Mouse (Mus musculus) layer of hippocampus, postnatal 36 days (tissue): ENCODE results near the gene Sox6. TPM values are rescaled to one million over a fixed set of nuclear protein-coding genes. Genes with fewer than 3 reads are reported as not detected.

ENCODE experiments used
- DNase-seq, 2 experiments: peaks; one replicate each; pipeline ENCODE4 v3.0.0; 2022
- total RNA-seq, 2 experiments: library from RNA; stranded (reverse); gene quantifications; 2 replicates each; pipeline ENCODE4 v1.2.3; 2021

Sox6 gene
- total RNA-seq, 2 experiments from 2014 or later, result 24.3 to 34.7 TPM

DNA sequence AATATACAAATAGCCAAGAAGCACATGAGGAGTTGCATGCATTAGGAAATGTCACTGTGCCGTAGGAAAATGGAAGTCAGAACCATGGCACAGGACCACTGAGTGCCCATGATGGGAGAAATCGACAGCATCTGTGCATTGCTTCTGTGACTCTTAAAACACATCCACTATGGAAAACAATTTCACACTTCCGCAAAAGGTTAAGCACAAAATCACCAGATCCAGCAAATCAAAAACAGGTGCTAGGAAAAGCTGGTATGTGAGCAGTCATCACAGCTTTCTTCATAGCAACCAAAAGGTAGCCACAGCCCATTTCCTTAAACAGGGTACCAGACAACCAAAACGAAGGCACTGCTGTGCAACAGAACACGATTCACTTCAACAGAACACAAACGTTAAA, 52.9 kb downstream of the Sox6 start:
- no peak for DNase-seq

DNA sequence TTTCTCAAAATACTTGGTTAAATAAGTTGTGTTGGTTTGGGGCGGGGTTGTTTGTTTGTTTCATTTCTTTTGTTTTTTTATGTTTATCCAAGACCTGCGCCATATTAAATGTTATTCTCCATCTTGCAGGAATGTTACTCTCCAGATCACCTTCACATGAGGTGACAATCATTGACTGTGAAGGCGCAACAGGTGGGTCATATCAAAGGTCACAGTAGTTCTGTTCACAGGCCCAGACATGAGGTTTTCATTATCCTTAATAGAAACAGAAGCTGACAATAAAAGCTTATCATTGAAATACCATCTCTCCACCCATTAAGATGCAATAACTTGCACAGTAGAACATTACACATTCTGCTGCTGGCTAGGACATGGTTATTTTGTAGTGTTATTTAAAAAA, 54.5 kb downstream of the Sox6 start:
- DNase-seq, result no peak

DNA sequence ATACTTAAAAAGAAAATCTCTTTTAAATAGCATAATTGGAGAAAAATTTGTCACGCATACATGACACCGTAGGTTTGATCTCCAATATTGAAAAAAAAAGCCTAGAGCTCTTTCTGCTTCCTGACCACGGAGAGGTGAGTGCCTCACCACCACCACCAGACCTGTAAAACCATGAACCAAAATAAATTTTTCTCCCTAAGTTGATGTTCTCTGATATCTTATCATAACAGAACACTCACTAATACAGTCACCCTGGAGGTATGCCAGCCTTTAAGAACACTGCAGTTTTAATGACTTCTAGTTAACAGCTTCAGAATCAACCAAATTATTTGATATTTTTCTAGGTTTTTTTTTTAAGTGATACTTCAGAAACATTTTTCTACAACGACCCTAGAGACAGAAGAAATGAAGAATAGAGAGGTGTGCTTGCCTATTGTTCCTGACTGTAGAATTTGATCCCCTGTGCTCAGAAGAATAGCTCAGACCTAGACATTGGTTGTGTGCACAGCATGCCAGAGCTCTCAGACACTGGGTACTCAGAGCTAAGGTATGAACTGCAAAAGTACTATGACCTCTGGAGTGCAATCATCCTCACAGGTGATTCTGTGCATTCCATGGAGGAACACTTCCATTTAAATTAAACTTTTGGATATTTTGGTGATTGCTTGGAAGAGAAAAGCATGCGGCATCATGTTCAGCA, 58.6 kb downstream of the Sox6 start:
- no peak for DNase-seq

DNA sequence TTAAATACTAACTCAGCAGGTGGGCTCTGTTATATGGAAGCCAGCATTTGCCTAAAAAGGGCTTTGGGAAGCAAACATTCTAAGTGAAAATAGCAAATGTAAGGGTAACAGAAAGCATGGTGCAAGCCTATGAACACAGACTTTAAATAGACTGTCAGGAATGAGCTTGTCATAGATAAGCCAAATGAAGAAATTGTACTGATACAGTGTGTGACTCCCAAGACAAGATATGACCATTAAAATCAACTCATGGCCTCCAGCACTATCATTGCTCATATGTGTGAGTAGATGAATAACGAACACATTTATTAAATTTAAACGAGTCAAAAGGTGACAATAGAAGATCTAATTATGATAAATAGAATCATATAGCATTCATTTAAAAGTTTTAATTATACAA, 64.1 kb downstream of the Sox6 start:
- no peak for DNase-seq

DNA sequence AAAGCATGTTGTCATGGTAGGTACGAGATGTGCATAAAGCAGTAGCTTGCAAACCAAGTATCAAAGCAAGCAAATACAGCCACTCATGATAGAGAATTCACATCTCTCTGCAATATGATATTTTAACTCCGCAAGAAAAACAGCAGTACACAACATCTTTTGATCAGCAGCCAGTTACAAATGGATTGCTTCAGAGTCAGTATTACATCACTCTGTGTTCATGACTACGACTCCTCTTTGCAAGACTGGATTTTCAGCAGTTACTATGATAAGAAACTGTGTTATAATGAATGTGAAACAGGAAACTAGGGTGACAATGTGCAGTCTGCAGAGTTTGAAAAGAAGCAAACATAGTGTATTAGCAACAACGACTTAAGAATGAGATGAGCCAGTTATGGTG, 71.4 kb downstream of the Sox6 start:
- DNase-seq, result no peak

DNA sequence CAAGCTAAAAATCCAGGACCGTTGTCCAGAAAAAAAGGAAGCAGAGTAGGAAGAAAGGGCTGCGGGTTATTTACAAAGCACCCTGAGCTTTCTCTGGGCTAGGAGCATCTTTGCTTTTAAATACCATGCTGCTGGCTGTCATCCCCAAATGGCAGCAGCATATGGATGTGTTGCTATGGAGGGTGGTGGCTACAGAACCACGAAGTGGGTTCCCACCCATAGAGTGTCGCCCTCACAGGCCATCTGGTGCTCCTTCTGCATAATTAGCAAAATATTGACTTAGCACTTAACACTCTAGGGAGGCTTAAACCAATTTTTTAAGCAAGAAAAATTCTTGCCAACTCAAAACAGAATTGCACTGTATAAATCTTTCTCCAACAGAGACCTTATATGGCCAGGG, 72.4 kb downstream of the Sox6 start:
- DNase-seq, result peak; percentile 53 to 62

DNA sequence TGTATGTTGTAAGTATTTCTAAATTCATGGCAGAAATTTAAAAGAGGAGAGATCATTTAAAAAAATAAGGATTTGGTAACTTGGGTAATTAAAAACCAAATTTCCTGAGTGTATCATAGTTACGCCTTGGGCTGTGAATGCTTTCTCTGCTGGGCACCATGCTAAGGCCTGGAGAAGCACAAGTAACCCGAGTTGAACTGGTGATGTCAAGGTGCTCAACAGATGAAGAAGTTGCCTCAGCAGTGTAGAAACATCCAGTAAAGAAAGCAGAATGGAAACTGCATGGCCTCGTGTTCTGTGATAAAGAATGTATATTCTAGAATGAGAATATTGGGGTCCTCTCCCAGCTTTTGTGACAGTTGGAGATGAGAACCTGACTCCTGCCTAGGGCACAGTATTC, 85.5 kb downstream of the Sox6 start:
- no peak for DNase-seq

DNA sequence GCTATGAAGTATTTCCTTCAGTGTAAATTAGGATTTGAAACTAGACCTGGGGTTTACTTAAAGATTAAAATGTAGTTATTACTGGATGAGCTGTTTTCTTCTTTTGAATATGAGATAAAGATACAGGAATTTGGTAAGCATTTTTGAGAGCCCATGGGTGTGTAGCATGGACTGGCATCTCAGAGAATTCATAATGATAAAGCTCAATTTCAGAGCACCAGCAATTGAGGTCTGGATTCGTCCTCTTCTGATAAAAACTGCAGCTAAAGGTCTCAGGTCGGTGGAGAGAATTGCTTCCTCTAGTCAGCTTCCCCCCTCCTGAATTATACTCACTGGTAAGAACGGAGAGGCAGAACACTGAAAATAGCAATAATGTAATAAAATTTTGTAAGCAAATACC, 86.4 kb downstream of the Sox6 start:
- DNase-seq, result no peak

DNA sequence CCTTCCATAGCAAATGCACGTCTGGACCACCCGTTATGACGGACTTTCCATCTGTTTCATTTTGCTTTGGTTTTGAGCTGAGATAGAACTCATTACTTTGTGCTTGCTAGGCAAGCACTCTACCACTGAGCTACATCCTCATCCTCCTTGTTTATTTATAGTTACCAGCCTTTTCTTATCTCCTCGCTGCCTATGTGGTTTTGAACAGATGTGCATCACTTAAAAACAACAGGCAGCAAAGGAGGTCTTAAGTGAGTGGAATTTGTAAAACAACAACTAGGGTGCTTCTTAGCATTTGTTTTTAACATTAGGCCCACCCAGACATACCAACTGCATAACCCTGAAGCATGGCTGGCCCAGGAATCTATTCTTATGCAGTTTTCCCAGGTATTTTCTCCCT, 86.9 kb downstream of the Sox6 start:
- no peak for DNase-seq

DNA sequence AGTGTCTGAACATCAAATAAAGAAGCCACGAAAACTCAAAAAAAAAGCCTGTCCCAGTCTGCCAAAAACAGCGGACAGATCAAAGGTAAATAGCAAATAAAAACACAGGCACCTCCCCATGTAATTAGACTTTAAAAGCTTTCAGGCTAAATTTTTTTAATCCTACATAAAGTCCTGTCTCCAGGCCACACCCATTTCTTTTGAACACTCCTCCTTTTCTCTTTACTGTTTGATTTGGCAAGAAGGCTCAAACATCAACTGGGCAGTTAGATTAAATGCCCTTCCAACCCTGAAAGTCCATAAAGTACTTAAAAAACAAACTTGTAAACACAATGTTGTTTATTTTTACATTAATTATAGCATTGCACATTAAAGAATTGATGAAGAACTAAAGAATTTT, 90.7 kb downstream of the Sox6 start:
- DNase-seq, result no peak

DNA sequence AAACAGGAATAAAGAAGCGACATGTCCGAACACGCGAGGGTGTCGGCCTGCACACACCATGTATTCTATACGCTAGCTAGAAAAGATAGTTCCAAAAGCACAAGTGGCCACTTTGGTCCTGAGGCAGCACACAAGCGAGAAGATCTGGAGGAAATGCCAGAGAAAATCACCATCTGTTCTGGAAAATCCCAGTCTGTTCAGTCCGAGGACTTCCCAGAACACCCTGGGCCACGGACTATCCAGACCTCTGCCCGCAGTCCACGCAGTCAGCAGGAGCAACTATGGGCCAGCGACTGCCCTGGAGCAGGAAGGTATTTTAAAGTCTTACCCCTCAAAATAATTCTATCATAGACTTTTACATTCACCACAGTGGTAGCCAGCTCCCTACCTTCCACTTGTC, 92.0 kb downstream of the Sox6 start:
- DNase-seq, result no peak

DNA sequence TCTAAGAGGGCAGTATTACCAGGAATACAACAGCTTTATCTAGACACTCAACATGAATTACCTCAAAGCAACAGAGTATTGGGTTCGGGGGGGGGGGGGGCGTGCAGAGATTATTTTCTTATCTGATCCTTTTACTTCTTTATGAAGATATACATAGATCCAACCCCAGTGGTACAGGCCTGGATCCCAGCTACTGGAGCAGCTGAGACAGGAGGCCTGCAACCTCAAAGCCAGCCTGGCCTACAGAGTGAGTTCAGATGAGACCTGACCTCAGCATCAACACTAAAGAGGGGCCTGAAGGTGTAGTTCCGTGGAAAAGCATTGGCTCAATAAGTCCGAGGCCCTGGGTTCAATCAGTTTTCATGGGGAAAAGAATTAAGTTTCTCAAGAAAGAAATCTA, 93.1 kb downstream of the Sox6 start:
- DNase-seq, result no peak

DNA sequence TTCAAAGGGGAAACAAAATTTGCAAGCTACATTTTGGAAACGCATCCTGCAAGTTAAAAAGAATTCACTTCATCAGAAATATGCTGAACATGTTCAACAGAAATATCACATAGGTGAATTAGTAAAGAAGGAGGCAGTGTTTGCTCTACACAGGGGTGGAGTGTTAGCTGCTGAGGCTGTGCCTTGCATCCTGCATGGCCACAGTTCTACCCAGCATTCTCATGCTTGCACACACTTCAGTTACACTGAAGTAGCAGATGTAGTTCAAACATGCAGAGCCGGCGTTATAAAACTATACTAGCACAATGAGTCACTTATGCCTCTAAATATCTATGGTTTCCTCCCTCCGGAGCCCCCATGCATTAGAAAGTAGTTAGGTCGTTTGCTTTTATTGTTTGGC, 94.3 kb downstream of the Sox6 start:
- DNase-seq, result no peak

DNA sequence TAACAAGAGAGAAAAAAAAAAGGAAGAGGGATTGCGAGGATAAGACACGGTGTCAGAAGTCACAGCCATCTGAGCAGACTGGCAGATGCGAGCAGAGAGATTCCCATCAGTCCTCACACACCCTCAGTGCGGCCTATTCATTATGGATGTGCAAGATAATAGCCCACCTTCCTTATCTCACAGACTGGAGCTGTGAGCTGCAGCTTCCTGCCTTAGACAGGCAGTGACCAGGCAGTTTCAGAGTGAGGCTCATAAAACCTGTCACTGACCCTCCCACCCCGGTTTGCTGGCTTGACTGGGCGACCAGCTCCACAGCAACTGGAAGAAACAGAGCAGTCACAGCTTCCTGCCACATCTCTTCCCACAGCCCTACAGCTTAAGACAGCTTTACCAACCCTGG, 96.8 kb downstream of the Sox6 start:
- no peak for DNase-seq

DNA sequence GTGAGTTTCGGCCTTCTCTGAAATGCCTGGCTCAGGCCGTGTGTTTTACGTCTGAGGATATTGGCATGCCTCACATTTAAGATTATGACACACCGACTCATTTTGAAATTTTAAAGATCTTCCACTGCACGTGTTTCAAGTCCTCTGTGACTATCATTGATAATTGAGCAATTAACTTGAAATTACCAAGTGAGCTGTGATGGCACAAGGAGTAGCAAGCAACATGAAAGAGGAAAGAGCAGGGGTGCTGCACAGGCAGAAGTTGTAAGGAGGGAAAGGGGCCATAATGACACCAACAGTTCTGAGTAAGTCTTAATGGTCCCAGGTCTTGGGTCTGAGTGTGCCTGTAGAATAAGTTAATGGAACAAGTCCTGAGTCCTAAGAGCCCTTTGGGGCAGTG, 99.3 kb downstream of the Sox6 start:
- DNase-seq, result no peak

DNA sequence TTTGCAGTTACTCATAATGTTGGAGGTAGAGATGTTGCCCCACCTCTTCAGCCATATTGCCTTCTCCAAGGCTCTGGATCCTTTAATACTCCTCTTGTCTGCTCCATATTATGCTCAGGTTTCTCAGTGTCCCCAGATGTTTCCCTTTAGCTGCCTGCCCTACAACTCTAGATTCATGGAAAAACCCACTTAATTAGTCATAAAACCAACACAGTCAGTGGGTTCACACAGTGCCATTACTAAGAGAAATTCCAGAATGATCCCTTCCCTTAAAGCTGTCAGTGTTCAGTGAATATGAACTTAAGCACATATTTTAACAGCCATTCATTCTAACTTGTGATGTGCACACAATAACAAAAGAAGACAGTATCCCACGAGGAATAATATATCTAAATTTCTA, 101.7 kb downstream of the Sox6 start:
- DNase-seq, result no peak

DNA sequence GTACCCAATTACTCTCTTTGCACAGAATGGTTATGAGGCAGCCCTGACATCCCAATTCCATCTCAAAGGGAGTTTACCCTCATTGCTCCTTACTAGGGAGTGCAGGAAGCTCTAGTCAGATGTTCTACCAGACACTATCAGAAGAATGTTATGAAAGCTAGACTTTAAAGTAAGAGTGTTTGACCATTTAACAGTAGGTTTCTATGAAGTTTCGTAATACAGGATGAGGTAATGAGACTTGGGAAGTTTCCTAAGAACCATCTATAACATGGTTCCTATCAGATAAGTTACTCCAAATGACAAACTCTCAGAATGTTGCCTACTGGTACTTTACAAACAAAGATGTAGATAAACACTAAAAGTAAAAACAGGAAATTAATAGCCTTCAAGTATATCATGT, 123.3 kb downstream of the Sox6 start:
- DNase-seq, result no peak

DNA sequence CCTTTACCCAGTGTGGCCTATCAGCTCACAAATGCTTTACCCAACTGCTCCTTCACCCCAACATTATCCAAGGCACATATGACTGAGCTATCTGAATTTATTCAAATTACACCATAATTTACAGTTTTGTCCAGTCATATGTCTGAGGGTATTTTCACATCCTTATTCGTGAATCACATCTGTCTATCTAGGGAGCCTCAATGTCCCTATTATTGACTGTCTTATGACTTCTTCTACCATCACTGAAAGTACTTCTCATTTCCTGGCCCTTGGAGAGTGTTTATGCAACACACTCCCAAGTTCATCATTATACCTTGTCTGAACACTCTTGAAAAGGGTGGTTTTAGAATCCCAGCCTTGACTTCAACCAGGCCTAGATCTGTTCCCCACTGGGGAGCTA, 128.3 kb downstream of the Sox6 start:
- DNase-seq, result no peak

DNA sequence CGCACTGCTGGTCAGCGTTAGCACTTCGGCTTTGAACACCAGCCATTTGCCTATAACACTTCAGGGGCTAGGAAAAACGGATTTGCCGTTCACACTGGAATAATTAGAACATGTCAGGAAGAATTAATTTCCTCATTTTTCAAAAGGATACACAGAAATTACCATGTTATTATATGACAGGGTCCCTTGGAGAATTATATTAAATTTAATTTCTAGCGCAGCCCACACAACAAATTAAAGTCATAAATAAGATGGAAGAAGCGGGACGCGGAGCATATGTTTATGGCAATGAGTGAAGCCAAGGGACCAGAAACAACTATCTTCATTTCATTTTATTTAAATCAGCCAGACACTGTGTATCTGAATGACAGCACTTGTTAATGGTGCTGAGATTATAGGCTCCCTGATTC, 133.8 kb downstream of the Sox6 start:
- no peak for DNase-seq

DNA sequence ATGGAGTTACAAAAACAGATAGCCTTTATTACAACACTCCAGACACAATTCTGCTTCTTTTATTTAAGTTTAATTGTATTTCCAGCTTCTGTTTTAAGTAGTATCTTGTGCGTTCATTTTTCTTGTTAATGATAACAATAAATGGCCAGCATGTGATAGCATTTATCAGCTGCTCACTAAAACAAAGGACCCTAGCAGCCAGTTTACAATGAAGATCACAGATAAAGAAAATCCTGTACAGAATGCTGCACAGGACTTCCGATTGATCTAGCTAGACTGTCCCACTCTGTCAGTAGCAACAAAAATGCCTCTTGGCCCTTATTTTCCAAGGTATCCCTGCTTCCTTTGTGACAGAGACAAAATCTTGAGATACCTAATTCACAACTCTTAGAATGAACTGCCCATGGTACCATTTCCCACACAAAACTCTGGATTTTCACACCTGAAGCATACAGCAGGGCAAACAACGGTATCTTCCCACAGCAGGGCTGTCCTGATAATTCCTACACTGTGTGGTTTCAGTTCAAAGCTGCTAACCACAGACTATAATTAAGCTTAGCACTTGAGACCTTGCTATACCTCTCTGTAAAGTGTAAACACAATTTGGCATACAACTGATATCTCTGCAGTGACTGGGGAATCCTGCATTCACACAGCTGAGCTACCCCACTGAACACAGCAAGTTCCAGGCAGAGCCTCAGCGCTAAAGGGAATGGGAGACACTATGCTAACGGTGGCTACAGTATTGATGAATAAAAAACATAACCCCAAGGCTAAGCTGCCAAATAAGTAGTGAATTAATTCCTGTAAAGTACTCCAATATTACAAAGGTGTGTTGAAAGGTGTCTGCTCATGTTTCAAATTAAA, 134.4 kb downstream of the Sox6 start:
- DNase-seq, result no peak

DNA sequence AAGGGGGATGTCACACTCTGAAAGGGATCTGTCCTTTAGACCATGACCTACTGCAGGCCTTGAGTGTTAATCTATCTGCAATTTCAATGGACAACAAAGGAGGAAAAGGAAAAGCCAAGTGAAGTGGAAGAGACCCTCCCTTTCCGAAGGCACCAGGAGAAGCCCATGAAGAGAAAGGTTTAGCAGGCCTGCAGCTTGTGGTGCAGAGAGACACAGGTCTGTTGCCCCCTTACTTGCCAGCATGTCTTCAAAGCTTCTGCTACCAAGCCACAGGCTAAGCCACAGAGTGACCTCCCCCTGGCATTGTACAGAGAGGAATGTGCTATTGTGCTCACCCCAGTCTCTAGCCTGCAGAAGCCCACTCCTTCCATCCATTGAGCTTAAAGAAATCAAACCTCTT, 135.2 kb downstream of the Sox6 start:
- DNase-seq, result no peak

DNA sequence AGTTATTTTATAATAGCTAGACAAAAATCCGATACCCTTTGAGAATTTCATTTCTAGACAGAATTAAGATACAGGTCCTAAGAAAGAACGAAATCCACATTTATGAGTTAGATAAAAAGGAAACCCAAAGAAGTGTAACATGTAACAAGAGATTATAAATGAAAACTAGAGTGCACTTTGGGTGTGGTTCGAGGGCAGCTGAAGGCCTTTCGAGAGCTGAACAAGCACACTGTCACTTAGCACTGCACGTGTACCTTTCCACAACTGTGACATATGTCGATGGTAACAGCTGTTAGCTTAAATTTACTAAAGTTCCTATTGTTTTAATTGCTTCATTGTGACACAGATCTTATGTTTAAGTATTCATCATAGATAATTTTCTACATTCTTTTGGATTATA, 142.8 kb downstream of the Sox6 start:
- DNase-seq, result no peak

DNA sequence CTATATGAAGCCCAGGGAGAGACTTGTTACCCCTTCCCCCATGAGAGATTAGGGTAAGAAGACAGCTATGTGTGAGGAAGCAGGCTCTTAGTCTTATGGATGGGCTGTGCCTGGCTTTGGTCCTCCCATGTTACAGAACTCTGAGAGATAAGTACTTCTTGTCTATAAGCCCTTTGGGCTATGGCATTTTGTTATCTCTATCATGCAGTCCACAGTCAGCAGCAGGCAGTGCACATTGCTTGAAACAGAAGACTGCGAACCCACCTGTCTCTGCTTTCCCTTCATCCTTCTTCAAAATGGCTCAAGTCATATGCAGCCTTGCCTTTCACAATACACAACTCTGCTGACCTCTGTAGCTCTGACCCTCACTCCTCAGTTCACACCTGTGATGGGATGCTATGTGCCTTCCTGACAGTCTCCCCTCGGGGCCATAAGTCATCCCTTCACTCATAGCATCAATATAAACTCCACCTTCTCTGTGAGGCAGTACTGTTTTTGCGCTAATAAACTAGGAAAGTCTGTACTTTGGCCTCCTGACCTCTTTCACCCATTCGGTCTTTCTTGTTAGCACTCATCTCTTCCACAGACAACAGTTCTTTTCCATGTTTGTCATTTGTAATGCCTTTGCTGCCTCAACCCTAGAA, 143.4 kb downstream of the Sox6 start:
- DNase-seq, result no peak

DNA sequence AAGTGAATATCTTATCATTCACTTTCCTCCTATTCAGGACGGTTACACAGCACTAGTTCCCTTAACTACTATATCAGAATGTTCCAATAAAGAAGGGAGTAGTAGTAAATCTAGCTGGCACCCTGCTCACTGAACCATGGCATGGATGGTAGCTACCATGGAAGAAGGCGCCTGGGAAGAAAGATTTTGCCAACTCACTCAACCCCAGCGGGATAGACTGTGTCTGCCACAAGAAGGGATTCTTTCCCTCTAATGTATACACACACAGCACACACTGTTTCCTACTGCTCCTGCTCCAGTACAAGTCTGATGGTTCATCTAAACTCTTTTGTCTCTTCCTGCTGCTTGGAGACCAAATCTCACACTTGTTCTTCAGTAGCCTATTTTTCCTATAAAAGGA, 147.1 kb downstream of the Sox6 start:
- DNase-seq, result no peak
